Mouse (Mus musculus) midbrain, postnatal 0 days (tissue): ENCODE measurements around the gene Calr. TPM values are rescaled to one million over a fixed set of nuclear protein-coding genes. Genes with fewer than 3 reads are reported as not detected.
"Not testable (repeated sequence)": the region's sequence is repeated elsewhere in the genome, so short reads cannot be mapped to it uniquely, and the experiment has no call there.

Experiments
- ATAC-seq: fragments of 200-750 bp; cut with Nextera tagmentation; 2 replicates; pipeline ENCODE4 v1.8.0; 2017; ENCODE audit warnings: moderate number of reproducible peaks, mild to moderate bottlenecking, moderate TSS enrichment, moderate library complexity; ENCODE audit not compliant: low FRiP score
- DNase-seq: peaks from one replicate; pipeline ENCODE4 v3.0.0-alpha.2; 2015; ENCODE audit warnings: low spot score
- H3K27ac ChIP-seq: fragments of 300-500 bp; sonication (generic); 2 replicates; pipeline ENCODE4 v1.5.1; 2014; ENCODE audit warnings: low read depth, mild to moderate bottlenecking, low read length, mixed read lengths
- H3K27me3 ChIP-seq: fragments of 300-500 bp; sonication (generic); 2 replicates; pipeline ENCODE4 v1.6.1; 2014; ENCODE audit warnings: low read length, control low read depth, mixed read lengths; ENCODE audit not compliant: insufficient read depth
- H3K36me3 ChIP-seq: fragments of 300-500 bp; sonication (generic); 2 replicates; pipeline ENCODE4 v1.6.1; 2014; ENCODE audit warnings: low read length, control low read depth, mixed read lengths; ENCODE audit not compliant: insufficient read depth
- H3K4me1 ChIP-seq: fragments of 300-500 bp; sonication (generic); 2 replicates; pipeline ENCODE4 v1.6.1; 2014; ENCODE audit warnings: mild to moderate bottlenecking, control low read depth, antibody characterized with exemption, low read length, mixed read lengths; ENCODE audit not compliant: insufficient read depth
- H3K4me2 ChIP-seq: fragments of 300-500 bp; sonication (generic); 2 replicates; pipeline ENCODE4 v1.6.1; 2014; ENCODE audit warnings: low read depth, mild to moderate bottlenecking, low read length, mixed read lengths; ENCODE audit not compliant: poor library complexity, severe bottlenecking
- H3K4me3 ChIP-seq: fragments of 300-500 bp; sonication (generic); 2 replicates; pipeline ENCODE4 v1.5.1; 2014; ENCODE audit warnings: low read depth, mild to moderate bottlenecking, low read length, moderate library complexity
- H3K9ac ChIP-seq: fragments of 300-500 bp; sonication (generic); replicated peaks from 2 replicates; pipeline ENCODE4 v1.6.1; 2014; ENCODE audit warnings: mild to moderate bottlenecking, low read length, moderate library complexity, mixed read lengths; ENCODE audit not compliant: poor library complexity, severe bottlenecking
- H3K9me3 ChIP-seq: fragments of 300-500 bp; sonication (generic); 2 replicates; pipeline ENCODE4 v1.6.1; 2016; ENCODE audit warnings: low read length, control low read depth
- CTCF ChIP-seq: IDR thresholded peaks from 2 replicates; pipeline ENCODE4 v1.5.1; 2016; ENCODE audit warnings: antibody characterized with exemption, mild to moderate bottlenecking
- WGBS: fragments of 180-500 bp; shearing (Covaris S2); extraction: QIAGEN DNeasy Blood & Tissue Kit; methylation state at CpG from one replicate; pipeline ENCODE4 v1.1.7; 2014; 5-methylcytosine and 5-hydroxymethylcytosine counted together
- polyA plus RNA-seq: library from polyadenylated mRNA; unstranded; fragments of >200 nt; fragmentation: Nextera tagmentation; extraction: Ambion mirVana; gene quantifications from 2 replicates; pipeline ENCODE4 v1.2.1, GENCODE M21; 2015
- total RNA-seq: library from RNA; depleted of rRNA; stranded (reverse); fragments of >200 nt; gene quantifications from 2 replicates; pipeline ENCODE4 v1.2.3, GENCODE M21; 2014

The Calr gene
- total and polyA plus RNA-seq, 2 experiments from 2014 or later, result 369 to 444 TPM

DNA sequence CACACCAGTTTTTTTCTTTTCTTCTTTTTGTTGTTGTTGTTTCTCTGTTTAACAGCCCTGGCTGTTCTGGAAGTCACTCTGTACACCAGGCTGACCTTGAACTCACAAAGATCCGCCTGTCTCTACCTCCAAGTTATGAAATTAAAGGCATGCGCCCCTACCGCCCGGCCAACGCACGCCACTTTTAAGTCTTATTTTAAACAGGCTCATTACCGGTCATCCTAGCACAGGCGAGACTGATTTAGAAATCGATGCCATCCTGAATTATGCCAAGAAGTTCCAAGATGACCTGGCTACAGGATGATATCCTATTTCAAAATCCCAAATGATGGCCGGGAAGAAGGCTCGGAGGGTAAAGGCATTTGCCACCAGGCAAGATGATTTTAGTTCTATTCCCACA is 15.2 kb downstream of the Calr start, which contains the start of gene Gadd45gip1:
Gene Gadd45gip1 (plus strand): TSS at position 33 of the 400 bp plus-strand sequence.
- no peaks in the 10 kb centered on the region for H3K27me3 ChIP-seq
- ATAC-seq (no peak), DNase-seq (no peak)
- peak within 1 kb of the TSS; percentile 66 for H3K4me2 ChIP-seq
- peak within 1 kb of the TSS; percentile 99 for H3K9ac ChIP-seq
- peaks cover 5% of the 10 kb centered on the region; the same call in 1 of the 2 replicates for H3K4me1 ChIP-seq
- no peaks in the 10 kb centered on the region for H3K9me3 ChIP-seq
- TF ChIP-seq CTCF, result no peak
- peak within 1 kb of the TSS; percentile 97 for H3K27ac ChIP-seq
- 77% methylated on average over 11 of the region's 11 CpGs for WGBS
- peak within 1 kb of the TSS; percentile 90 for H3K4me3 ChIP-seq
- peaks cover 24% of the 10 kb centered on the region for H3K36me3 ChIP-seq

DNA sequence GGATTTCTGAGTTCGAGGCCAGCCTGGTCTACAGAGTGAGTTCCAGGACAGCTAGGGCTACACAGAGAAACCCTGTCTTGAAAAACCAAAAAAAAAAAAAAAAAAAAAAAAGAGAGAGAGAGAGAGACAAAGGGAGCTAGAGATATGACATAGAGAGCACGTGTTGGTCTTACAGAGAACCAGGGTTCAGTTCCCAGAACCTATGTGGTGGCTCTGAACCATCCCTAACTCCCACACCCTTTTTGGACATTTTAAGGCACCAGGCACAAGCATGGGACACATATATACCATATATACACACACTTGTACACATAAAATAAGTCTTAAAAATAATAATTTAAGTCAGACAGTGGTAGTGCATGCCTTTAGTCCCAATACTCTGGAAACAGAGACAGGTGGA is 20.2 kb downstream of the Calr start:
- WGBS, result 100% methylated on average over 1 of the region's 2 CpGs
- H3K4me2 ChIP-seq, H3K27me3 ChIP-seq, H3K9me3 ChIP-seq, H3K36me3 ChIP-seq, H3K4me3 ChIP-seq, ATAC-seq, H3K27ac ChIP-seq, DNase-seq, H3K9ac ChIP-seq, H3K4me1 ChIP-seq: not testable (repeated sequence)

DNA sequence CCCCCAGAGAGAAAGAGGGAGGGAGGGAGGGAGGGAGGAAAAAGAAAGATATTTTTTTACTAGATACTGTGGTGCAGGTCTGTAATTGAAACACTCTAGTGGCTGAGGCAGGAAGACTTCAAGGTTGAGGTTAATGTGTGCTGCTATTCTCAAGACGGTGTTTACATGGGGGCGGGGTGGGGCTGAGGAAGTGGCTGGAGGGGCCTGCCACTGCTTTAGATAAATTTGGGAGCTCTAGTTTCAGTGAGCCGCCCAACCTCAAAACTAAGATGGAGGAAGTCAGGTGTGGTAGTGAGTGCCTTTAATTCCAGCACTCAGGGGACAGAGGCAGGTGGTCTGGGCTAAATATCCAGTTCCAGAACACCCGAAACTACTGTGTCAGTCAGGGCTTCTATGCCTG is 21.1 kb downstream of the Calr start:
- Histone ChIP-seq H3K4me3 (no peak overlapping the region), H3K36me3 (no peaks in the 10 kb centered on the region), H3K9me3 (no peaks in the 10 kb centered on the region), H3K27me3 (no peaks in the 10 kb centered on the region), H3K4me2 (no peak overlapping the region), H3K4me1 (no peaks in the 10 kb centered on the region), H3K9ac (no peak overlapping the region), H3K27ac (no peak overlapping the region)
- no peak for DNase-seq
- TF ChIP-seq CTCF, result no peak
- ATAC-seq, result no peak
- WGBS, result 73% methylated on average over 4 of the region's 4 CpGs

DNA sequence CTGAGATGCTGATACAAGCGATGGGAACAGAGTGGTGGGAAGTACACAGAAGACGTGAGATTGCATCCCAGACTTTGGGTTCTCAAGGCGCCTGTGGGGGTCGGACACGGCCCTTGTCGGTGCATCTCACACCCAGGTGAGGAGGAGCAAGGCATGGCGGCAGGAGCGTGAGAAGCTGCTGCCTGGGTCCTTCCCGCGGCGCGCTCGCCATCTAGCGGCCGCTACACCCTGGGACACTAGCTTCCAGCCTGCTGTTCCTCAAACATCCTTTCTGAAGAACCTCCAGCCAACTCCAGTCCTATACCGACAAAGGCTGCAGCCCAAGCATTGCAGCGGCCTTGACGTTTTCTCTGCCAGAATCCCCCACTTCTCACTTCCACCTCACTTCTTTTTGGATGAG is 23.1 kb downstream of the Calr start:
- peak; percentile 87 for DNase-seq
- no peaks in the 10 kb centered on the region for H3K36me3 ChIP-seq
- H3K27ac ChIP-seq, result no peak overlapping the region
- H3K27me3 ChIP-seq, result no peaks in the 10 kb centered on the region
- no peaks in the 10 kb centered on the region for H3K9me3 ChIP-seq
- H3K4me3 ChIP-seq, result peak overlapping the region; percentile 17; the same call in 1 of the 2 replicates
- no peak overlapping the region for H3K9ac ChIP-seq
- TF ChIP-seq CTCF, result peak; percentile 92
- H3K4me2 ChIP-seq, result peak overlapping the region; percentile 38
- peak; percentile 80 for ATAC-seq
- under 1% methylated on average over 18 of the region's 18 CpGs for WGBS
- H3K4me1 ChIP-seq, result no peaks in the 10 kb centered on the region

DNA sequence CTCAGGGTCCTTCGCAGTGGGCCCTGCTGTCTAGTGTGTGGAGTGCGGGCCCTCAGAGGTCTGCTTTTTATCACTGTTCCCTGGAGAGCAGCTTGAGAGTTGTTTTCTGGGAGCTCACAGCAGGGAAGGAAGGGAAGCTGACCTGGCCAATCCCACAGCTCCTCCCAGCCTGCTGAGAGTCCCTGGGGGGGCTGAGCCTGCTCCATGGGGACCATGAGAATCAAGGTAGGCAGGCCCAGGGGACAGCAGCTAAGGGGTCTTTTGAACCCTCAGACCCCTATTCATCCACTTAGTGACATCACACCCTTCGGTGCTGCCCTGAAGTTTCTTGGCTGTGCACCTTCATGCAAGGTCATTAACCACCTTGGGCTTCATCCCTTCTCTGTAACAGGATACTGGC is 24.0 kb downstream of the Calr start, which contains the start of gene Dand5:
Gene Dand5 (minus strand): TSS at position 101 of the 400 bp plus-strand sequence.
- 37% methylated on average over 3 of the region's 3 CpGs for WGBS
- no peak for ATAC-seq
- H3K4me1 ChIP-seq, result no peaks in the 10 kb centered on the region

DNA sequence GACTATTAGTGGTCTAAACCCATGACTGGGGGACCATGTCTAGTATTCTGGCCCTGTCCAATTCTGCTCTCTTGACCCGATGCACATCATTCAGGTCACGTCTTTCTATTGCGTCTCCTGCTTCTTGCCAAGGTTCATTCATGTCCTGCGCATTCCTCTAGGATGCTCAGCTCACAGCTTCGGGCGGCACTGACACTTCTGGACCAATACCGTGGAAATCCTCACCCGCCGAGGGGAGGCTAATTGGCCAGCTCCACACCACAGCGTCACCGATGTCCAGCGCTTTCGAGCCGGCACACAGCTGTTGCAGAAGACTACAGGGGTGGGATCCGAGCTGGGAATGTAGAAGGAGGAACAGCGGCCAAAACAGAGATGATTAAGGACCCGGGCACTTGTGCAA is 30.6 kb downstream of the Calr start:
- WGBS, result 82% methylated on average over 17 of the region's 17 CpGs
- H3K9me3 ChIP-seq, result no peaks in the 10 kb centered on the region
- no peak overlapping the region for H3K27ac ChIP-seq
- H3K36me3 ChIP-seq, result no peaks in the 10 kb centered on the region
- H3K4me2 ChIP-seq, result no peak overlapping the region
- no peaks in the 10 kb centered on the region for H3K27me3 ChIP-seq
- no peak for TF ChIP-seq CTCF
- no peak for ATAC-seq
- no peak overlapping the region for H3K9ac ChIP-seq
- no peaks in the 10 kb centered on the region for H3K4me1 ChIP-seq
- no peak for DNase-seq
- H3K4me3 ChIP-seq, result no peak overlapping the region

More for the DNA sequence above, 24.0 kb downstream of the Calr start, which contains the start of gene Dand5:
- Histone ChIP-seq H3K4me2 (peak within 1 kb of the TSS; percentile 38), H3K27me3 (no peaks in the 10 kb centered on the region), H3K27ac (no peak within 1 kb of the TSS), H3K36me3 (no peaks in the 10 kb centered on the region), H3K9ac (no peak within 1 kb of the TSS), H3K4me3 (peak within 1 kb of the TSS; percentile 17; the same call in 1 of the 2 replicates), H3K9me3 (no peaks in the 10 kb centered on the region)
- no peak for TF ChIP-seq CTCF
- DNase-seq, result no peak
